Mouse (Mus musculus): ENCODE measurements at regions not wholly inside any gene's neighbourhood (a gene's known extent, or its start where the extent isn't known, plus 50 kb on each side); places are given as distances from the start of the nearest gene placed in this dataset.
A peak's percentile ranks its signal among the peaks of the same experiment; 100 is the strongest.

DNA sequence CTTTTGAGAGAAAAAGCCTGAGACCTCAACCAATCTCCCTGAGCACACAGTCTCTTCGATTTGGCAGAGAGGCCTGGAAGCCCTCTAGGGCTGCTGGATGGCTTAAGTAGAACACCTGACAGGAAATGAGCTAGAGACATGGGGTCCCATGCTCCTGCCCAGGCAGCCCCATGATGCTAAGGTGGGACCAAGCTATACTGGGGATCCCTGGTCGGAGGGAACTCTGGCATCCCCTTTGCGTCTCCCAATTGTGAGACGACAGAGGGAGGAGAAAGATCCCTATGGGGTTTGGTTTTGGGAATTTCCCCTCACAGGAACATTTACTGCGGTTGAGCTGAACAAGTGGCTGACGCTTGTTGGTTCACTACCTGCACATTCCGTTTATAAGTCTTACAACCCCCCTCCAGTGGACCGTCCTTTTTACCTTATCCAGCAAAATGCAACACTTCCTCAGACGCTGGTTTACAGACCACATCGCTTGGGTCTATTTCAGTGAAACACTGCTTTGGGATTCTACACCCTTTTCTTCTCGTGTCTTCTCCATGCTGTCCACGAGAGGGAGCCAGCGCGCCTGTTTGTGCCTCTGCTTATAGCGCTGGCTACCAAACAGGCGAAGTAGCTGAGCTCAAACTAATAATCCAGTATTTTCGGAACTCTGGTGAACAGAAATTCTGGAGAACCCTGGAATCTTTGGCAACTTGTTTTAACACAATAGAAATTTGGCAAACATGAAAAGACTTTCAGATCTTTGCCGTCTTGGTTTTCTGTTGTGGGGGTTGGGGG lies 93.7 kb upstream of the Spred2 start:
- DNase-seq: peak; percentile 86

DNA sequence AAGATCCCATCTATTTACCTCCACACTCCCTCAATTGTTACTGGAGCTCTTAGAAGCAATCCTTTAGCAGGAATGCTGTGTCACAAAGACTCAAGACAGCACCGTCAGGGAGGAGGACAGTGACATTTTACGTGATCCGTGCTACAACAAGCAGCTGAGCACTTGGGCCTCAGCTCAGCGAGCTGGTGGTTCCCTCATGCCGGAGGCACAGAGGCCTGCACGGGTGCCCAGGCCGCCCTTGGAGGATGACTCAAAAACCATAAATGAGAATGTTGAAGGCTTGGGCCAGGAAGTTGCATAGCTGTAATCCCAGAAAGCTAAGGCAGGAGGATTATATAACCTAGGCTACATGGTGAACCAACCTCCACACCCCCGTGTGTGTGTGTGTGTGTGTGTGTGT lies 89.6 kb upstream of the Spred2 start:
- DNase-seq: no peak

DNA sequence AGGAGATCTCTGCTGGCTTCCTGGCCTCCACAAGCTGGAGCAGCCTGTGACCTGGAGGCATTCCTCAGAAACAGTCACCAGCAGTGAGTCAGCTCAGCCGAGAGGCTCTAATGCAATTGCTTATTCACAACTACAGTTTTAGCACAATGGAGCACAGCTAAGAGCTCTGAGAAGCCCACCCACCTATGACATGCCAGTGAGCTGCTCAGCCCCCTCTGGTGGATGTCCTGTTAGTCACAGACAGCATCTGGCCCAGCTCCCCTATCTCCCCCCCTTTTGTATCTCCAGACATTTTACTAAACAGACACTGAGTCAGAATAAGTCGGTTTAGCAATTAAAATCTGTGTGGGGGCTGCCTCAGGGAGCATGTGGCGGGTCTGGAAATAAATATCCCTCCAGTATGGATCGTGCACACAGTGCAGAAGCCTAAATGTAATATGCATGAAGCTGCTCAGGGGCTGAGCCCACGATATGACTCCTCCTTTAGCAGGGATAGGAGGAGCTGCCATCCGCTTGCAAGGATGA lies 88.9 kb upstream of the Spred2 start:
- DNase-seq: peak; percentile 32

DNA sequence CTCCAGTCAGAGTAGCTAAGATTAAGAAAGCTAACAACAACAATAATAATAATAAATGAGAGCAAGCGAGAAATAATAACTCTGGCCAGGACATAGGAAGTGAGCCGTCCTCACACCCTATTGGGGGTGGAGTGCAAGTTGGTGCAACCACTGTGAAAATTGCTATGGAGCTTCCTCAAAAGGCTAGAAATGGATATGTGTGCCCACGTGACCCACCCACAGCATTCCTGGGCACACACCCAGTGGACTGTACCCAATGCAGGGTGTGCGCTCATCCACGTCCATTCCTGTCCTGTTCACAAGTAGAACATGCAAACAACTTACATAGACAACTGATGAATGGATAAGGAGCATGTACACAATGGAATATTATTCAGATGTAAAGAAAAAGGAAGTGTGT lies 85.2 kb upstream of the Spred2 start:
- DNase-seq: no peak

DNA sequence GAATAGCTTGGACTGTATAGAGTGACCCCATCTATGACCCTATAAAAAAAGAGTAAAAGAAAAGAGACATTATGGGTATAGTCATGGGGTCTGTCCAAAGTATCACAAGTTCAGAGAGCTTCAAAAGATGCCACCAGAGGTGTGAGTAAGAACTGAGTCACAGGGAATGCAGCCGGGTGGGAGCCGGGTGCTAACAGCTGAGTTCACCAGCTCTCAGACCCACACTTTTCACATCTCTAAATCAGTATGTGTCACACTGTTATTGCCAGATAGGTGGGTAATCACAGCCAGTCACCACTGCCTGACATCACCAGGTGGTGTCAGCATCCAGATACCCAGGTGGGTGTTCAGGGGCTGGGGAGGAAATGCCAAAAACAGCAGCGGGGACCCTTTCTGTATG lies 81.1 kb upstream of the Spred2 start:
- DNase-seq: no peak

DNA sequence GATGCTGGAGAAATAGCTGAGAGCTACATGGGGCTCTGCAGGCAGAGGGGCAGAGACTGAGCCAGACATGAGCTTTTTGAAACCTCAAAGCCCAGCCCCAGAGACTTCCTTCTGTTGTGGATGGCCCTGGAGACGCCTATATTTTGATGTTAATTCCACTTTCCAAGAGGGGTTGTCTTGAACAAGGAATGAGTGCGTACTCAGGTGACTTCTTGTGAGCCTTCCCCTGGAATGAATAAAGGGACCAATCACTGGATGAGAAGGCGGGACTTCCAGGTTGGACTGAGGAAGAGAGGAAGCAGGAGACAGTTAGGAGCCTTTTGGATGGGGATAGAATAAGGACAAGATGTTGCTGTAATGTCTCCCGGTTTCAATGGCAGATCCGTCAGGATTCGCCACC lies 76.3 kb upstream of the Spred2 start:
- DNase-seq: no peak

DNA sequence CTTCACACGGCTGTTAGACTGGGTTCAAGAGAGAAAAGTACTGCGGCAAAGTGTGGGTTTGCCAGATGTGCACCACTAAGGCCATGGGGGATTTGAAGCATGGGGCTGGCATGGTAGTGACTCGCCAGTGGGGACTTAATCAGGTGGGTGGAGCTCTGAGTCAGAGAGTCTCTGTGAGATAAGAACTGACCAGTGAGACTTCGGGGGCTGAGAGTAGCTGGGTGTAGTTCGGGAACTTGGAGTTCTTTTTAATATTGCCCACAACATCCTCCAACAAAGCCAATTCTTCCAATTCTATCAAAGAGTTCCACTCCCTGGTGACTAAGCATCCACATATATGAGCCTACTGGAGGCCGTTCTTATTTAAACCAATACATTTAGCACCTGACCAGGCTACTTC lies 75.8 kb upstream of the Spred2 start:
- no peak for DNase-seq

DNA sequence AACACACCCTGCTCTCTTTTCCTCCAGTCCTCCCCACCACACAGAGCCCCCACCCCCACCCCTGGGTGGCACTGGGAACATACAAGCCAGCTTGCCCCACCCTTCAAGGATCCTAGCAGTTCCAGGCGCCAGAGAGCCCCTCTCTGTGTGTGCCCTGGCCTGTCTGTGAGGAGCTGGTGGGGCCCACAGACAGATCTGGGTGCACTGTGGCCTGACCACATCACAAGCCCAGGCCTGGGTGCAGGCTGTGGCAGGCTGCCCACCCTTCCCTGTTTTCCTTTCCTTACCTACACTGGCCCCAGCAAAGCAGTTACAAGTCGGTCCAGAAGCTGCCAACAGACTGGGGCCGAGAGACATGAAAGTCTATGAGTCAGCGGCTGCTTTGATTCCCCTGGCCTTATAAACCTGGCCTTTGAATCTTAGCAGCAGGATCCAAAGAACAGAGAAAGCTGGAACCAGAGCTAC lies 74.8 kb upstream of the Spred2 start:
- DNase-seq: peak; percentile 48

DNA sequence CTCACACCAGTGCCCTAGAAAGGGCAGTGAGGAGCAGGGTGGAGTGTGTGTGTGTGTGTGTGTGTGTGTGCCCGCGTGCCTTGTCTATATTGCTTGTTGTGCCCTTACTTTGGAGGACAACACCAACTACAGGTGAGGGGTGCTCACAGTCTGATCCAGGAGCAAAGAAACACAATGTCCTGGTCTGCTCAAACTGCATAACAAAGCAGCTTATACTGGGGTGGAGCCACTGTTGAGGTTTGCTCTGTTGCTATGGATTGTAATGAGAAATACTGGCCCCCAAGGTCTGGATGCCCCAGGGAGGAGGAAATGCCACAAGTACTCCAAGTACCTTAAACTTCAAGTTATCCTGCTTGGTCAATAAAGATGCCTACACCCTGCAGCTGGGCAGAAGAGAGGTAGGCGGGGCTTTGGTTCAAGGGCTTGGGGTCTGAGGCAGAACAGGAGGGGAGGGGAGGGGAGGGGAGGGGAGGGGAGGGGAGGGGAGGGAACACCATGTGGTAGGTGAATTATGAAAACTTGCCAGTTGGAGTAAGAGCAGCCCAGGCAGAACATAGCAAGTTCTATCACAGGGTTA lies 74.2 kb upstream of the Spred2 start:
- DNase-seq: no peak

DNA sequence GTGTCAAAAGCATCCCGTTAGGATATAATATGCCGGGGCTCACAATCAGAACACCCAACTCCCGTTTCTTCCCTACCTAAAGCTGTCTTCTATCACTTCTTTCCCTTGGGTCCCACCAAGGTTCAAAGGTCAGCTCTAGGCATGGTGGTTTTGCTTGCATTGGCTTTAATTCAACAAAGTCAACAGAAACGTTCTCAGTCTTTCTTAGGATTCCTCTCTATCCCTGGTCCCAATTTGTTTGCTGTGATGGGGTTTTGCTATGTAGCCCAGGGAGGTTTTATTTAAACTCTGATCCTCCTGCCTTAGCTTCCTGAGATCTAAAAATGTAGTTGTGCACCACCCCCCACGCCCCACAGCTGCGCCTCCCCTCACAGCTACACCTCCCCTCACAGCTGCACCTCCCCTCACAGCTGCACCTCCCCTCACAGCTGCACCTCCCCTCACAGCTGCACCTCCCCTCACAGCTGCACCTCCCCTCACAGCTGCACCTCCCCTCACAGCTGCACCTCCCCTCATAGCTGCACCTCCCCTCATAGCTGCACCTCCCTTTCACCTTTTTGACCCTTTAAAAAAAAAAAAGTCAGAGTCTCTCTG lies 73.1 kb upstream of the Spred2 start:
- no peak for DNase-seq

DNA sequence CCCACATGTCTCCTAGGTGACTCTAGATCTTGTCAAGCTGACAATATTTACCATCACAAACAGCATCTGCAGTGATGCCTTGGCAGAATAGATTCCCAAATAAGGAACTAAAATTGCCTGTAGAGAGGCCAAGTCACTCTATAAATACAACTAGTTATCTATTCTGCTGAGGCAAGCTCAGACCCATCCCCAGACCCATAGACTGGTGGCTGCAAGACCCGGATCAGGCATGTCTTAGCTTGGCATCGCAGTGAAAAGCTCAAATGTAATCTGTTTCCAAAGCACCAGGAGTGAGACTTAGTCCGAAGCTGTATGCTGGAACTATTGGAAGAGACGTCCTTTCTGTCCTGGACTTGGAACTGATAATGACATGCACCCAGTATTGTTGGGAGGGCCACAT lies 62.6 kb upstream of the Spred2 start:
- no peak for DNase-seq

DNA sequence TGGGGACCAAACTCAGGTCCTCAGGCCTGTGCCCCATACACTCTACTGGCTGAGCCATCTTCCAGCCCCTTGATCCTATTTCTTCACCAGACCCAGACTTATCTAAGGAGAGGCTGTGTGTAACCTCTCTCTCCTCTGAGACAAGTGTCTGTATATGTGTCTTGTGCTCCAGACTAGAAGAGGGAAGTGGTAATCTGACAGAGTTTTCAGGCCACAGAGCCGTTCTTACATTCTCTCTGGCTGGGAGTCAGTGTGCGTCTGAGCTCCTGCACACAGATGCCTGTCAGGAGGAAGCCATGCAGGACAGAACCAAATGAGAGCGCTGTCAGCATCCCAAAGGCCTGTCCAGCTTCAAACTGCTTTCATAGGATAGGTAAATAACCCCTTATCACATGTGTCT lies 60.8 kb upstream of the Spred2 start:
- DNase-seq: no peak

DNA sequence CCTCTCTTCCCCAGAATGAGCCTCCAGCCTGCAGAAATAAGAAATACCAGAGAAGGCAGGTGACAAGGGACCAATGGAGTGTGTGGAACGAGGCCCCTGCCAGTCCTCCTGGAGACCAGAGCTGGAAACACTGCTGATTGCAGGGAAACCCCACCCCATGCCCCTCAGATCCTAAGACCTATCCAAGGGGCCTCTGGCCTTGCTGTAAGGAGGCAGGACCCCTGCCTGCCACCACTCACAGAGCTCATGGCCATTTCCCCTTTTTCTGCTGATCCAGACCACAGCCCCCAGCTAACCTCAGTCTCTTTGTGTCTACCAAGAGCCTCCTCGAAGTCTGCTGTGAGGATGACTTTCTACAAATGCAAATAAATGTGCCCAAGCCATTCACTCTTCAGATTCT lies 57.9 kb upstream of the Spred2 start:
- no peak for DNase-seq

DNA sequence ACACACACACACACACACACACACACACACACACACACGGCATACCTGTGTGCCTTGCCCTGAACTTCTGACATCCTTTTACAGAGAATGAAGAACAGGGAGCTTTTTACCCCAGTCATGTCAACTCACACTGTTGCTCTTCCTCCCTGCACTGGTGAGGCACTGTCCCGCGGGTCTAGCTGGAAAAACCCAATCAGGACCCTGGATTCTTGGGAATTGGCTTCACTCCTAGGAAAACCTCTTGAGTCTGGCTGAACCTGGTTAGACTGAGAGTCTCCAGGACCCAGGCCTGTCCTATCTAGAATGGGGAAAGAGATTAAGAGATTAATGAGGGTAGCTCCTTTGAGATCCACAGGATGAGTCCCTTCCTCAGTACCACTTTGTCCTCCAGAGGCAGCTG lies 54.5 kb upstream of the Spred2 start:
- DNase-seq: no peak

DNA sequence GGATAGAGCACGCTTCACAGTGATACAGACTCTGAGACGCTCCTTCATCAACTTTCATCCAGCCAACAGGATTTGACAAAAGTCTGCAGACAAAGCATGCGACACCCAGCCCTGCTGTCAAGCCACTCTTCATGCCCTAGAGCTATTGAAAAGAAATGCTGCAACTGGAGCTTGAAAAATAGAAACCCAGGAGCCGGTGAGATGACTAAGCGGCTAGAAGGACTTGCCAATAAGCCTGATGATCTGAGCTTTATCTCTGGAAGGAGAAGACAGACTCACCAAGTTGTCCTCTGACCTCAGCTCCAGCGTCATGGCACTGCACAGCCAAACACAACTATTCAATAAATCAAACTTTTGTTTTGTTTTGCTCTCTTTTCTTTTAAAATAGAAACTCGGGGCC lies 54.0 kb upstream of the Spred2 start:
- DNase-seq: peak; percentile 18

DNA sequence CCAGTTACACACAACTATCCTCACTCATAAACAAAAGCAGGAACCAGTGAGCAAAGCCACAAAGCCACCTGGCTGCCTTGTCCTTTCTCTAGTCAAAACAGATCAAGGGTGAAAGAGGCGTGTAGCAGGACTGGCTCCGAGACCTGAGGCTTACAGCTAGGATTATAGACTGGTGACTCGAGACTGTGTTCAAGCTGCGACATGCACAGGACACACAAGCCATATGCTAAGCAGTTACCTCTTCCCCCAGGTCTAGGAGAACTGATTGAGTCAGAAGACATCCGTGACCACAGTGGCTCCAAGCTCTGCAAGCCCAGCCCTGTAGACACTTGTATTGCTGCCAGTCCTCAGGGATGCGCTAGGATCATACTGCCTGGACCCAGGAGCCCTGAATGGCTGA lies 50.4 kb upstream of the Spred2 start:
- no peak for DNase-seq

Data from adrenal gland, postnatal 10 days (tissue).